Mouse (Mus musculus) splenic B cell, adult 2 months (primary cell): ENCODE data around the gene Tmem217.

Experiments
- DNase-seq: peaks from one replicate; pipeline ENCODE4 v3.0.0-alpha.2; 2011; ENCODE audit warnings: low read depth, low spot score
- H3K27me3 ChIP-seq: 2 replicates; pipeline ENCODE4 v1.6.1; 2012; ENCODE audit warnings: mild to moderate bottlenecking, low read length, moderate library complexity, mixed read lengths; ENCODE audit not compliant: control insufficient read depth, poor library complexity, insufficient read depth, severe bottlenecking
- H3K36me3 ChIP-seq: 2 replicates; pipeline ENCODE4 v1.6.1; 2012; ENCODE audit warnings: mild to moderate bottlenecking, low read length, moderate library complexity, mixed read lengths; ENCODE audit not compliant: control insufficient read depth, poor library complexity, insufficient read depth, severe bottlenecking

Gene Tmem217

GRCm38 (mm10) chr17:29476461-29476860, 75.7 kb downstream of the Tmem217 start:
- Histone ChIP-seq H3K36me3 (no peaks in the 10 kb centered on the region), H3K27me3 (no peaks in the 10 kb centered on the region)
- DNase-seq, result no peak
